Mouse (Mus musculus): ENCODE measurements around the gene Rpgrip1.

Rpgrip1 gene

DNA sequence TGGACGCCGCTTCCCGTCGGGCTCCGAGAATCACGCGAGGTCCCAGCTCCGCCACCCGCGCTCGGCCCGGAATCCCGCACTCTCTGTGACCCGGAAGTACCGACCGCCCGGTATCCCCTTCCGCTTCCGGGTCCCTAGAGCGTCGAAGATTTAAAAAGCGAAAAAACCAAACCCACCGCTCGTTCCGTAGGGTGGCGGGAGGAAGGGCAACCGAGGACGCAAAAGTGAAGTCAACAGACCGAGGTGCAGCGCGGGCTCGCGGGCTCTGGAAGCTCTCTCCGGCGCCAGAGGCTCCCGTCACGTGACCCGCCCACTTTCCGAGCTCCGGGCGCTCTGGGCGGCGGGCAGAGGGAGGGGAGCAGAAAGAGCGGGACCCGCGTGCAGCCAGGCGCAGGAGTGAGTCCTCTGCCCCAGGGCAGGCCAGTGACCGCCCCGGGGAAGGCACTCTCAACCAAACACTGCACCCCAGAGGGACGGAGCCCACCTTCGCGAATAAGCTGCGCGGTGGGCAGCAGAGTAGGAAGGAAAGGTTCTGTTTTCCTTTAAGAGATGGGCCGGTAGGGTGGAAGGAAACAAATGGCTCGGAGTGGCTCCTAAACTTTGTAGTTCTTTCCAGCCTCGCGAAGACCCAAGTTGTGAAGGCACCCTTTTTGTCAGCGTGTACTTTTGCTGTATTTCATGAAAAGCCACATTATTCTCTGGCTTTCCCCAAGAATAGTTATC, 86.8 kb downstream of the Rpgrip1 start, which contains the start of gene Supt16:
Gene Supt16, minus strand, starts transcription at position 261 of the 723 bp plus-strand sequence.
- DNase-seq (ENCODE audit: low read depth) = peak; percentile 89

DNA sequence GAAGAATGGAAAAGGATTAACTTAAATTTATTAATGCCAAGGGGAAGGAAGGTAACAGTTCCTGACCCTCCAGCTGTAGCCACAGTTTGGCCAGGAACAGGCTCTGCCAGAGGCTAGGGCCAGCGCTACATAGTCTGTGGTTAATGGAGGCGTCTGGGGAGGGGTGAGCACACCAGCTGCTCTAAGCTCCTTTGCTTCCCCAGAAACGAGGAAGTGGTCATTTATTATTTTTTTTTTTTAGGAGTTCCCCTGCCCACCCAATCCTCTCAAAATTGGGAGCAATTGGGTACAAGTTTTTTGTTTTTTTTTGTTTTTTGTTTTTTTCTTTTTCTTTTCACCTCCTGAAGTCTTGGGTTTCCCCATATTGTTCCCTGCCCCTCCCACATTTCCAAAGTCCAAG, 87.6 kb downstream of the Rpgrip1 start:
- DNase-seq (ENCODE audit: low read depth) = no peak

DNA sequence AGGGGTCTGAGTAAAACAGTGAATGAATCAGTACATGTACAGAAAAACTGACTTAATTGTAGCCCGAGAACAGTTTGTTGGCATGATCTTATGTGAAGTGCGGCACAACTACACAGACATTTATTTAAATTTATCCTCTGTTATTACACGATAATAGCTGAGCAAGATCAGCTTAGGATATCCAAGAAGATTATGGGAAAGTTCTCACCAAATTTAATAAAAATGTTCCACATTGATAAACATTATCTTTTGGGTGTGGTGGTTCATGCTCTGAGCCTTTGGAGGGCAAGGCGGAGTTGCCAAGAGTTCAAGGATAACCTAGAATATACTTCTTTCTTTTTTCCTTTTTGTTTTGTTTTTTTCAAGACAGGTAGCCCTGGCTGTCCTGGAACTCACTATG, 88.9 kb downstream of the Rpgrip1 start:
- no peak for DNase-seq (ENCODE audit: low read depth)

Data from naive thymus-derived CD4-positive, alpha-beta T cell, adult 2 months (primary cell).